Mouse (Mus musculus) adrenal gland, adult (tissue): ENCODE data around the gene Nlgn2.
A peak's percentile ranks its signal among the peaks of the same experiment; 100 is the strongest.

Experiments
- DNase-seq, 2 experiments: peaks; one replicate each; pipeline ENCODE4 v3.0.0; 2022 to 2023; ENCODE audit warnings: low spot score in 1 of 2; ENCODE audit not compliant: inconsistent age in 2 of 2

The Nlgn2 gene

GRCm38 (mm10) chr11:69837604-69837951 lies at the start of gene Nlgn2:
Gene Nlgn2 (minus strand): TSS chr11:69837784.
- DNase-seq, result no peak

DNA sequence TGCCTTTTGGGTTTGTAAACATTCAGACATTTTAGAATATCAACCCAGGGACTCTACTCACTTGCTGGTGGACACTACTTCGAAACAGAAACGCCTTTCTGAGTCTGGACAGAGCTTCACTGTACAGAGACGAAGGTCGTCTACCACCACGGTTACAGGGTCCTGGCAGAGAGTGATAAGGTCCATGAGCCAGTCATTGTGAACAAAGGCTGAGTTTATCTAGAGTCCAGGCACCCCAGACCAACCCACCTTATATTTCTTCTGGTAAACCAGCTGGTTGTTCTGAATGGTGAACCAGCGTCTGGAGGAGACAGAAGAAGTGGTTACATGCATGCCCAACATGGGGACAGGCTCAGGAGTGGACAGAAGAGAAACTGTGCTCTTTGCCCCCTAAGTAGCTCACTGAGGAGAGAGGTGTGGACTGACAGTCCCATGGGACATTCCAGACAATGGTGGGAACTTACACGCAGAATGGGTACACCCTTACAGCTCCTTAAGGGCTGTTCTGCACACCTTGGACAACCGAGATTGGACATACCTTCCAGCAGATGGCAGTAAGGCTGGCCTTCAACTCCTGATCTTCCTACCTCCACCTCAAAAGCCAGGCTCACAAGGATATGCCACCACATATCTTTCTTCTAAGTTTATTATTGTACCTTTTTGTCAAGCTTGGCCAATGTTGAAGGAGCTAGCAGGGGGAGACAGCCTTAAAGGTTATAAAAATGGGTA lies 49.5 kb upstream of the Nlgn2 start:
- peak in 1 of 2 experiments; percentile 28 for DNase-seq

- DNase-seq, result no peak
These were observed 47.1 kb upstream of the Nlgn2 start for GRCm38 (mm10) chr11:69884663-69885062.

DNA sequence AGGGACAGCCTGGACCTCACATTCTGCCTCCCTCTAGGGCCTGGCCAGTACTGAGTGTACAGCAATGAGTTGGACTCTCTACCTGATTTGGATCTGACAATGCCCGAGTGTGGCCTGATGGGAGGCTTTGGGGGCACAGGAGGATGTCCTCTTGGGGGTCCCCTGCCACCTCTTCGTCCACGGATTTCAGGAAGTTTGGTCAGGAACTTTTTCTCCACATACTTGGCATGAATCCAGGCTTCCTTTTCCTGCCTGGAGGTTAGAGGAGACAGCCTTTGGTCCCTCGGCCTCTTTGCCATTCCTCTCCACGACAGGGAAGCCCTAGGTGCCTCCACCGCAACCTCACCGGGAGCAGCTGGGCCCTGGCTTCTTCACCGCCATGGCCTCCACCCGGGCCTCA lies 46.7 kb upstream of the Nlgn2 start:
- DNase-seq, result peak; percentile 20 to 62

DNA sequence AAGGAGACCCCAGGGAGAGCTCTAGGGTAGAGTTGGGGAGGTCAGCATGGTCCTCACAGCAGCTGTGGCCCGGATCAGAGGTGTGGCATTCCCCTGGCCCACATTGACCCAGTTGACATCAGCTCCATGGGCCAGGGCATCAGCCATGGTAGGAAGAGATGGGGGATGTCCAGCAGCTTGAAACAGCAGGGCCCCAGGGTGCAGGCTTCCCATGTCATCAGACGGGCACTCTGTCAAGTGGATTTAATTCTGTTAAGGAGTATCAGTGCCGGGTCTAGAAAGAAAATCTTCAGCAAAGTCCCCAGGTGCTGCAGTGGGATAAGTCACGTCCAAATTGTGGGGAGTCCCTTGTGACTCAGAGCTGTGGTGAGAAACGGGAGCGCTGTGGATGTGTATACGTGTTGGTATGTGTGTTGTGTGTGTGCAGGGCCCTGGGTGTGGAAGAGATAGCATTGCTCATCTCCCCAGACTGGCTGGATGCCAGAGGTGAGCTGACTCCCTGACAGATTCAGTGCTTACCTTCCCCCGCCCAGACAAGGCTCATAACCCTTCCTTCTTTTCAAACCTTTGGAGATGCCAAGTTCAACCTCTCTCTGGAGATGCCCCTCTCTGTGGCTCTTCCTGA lies 46.1 kb upstream of the Nlgn2 start:
- peak; percentile 29 to 42 for DNase-seq

DNA sequence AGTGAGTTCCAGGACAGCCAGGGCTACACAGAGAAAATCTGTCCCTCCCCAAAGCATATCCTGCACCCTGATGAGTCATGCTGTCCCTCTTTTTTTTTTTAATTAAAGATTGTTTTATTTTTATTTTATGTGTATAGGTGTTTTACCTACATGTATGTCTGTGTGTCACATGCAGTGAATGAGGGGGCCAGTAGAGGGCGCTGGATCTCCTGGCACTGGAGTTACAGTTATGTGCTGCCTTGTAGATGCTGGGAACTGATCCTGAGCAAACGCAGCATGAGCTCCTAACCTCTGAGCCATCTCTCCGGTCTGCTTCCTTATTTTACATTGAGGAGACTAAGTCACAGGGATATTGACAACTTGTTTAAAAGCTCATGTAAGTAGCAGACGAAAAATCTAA lies 45.5 kb upstream of the Nlgn2 start:
- peak; percentile 24 to 62 for DNase-seq

DNA sequence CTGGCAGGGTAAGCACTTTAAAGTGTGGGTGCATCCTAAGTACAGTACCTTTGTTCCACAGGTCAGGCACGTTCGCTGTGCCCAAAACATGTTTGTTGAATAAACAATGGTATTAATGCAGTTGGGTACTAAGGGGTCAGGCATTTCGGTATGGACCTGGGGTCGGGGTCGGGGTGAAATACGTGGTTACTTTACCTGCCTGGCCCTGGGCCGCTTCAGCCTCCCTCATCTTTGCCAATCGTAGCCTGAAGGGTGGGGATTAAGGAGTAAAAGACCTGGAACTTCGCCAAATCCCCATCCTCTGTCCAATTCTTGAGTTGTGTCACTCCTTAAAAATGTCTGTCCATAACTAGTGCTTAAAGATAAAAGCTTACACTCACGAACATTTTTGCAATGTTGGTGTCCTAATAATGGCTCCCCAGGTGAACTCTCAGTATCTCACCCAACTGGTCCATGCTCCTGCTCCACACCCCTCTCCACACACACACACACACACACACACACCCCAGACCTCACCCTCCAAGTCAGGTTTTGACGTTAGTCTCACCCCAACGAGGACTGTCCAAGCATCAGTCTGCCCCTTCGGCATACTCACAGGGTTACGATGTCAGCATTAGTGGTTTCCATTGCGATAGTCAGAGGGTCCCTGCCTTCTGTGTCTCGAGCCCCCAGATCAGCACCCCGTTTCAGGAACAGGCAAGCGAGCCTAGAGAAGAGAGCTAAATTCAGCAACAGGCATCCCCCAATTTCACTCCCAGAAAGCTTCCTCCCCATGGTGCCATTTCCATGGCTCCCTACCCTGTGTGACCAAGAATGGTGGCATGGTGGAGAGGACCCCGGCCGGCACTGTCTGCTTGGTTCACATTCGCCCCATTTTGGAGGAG lies 44.4 kb upstream of the Nlgn2 start:
- peak; percentile 19 to 39 for DNase-seq

- peak; percentile 95 to 97 for DNase-seq
These were observed 43.4 kb upstream of the Nlgn2 start, which contains the start of gene Kctd11 for GRCm38 (mm10) chr11:69880853-69881603. Gene Kctd11 (minus strand): TSS chr11:69881406.

GRCm38 (mm10) chr11:69880506-69880852 lies 42.9 kb upstream of the Nlgn2 start:
- DNase-seq, result no peak

GRCm38 (mm10) chr11:69879711-69880110 lies 42.1 kb upstream of the Nlgn2 start:
- DNase-seq, result peak in 1 of 2 experiments; percentile 35

DNA sequence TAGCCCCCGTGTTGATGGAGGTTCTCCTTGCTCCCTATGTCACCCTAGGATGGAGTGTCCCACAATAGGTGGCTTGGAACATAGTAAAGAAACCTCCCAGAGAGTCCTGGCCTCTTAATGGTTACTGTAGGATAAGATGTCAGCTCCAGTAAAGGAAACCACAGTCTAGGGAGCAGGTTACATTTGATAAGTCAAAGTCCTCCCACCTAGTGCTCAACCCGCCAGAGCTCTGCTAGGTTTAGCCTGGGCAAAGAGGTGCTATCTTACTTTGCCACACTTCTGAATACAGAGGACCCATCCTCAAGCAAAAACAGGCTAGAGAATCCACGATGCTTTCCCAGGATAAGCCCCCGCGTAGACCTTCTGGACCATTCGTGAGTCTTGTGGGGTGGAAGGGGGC lies 41.4 kb upstream of the Nlgn2 start:
- DNase-seq, result no peak

- DNase-seq, result no peak
These were observed 40.8 kb upstream of the Nlgn2 start for GRCm38 (mm10) chr11:69878399-69878798.

GRCm38 (mm10) chr11:69877878-69878277 lies 40.3 kb upstream of the Nlgn2 start, which contains the start of gene Tmem95:
Gene Tmem95 (minus strand): TSS chr11:69878018.
- DNase-seq, result no peak

- peak; percentile 85 to 94 for DNase-seq
These were observed 39.3 kb upstream of the Nlgn2 start for GRCm38 (mm10) chr11:69876867-69877266.

DNA sequence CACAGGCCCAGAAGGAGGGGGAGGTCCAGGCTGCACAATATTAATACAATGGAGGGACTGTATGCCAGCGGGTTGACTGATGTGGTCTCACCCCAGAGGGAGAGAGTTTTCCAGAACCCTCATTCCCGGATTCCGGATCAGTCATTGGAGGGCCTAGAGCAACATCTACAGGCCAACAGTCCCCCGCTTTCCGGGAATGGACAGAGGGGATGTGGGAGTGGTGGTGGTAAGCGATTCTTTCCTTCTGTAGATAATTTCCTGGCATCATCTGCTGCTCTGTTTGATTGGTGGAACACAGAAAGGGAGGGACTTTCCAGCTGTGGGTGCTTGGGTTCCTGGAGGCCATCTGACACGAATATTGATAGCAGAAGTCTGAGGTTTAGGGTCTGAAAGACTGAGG lies 38.6 kb upstream of the Nlgn2 start:
- peak in 1 of 2 experiments; percentile 60 for DNase-seq

DNA sequence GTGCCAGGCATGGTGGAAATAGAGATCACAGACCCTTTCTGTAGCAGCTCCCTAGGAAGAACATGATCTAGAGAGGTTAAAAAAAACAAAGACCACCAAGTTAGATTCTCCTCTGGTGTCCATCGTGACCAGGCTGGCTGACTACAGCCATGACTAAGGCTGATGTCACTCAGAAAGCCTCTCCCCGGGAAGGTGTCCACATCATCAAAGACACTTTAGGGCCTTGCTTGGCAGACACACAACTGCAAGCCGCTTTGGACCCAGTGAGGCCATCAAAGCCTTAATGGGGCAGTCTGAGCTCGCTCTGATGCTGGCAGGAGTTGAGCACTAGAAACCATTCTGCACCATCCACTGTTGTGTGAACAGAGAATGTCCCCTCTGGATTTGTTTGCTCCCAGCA lies 34.9 kb upstream of the Nlgn2 start:
- DNase-seq, result peak; percentile 49 to 70

GRCm38 (mm10) chr11:69871822-69872221 lies 34.2 kb upstream of the Nlgn2 start:
- no peak for DNase-seq

- no peak for DNase-seq
These were observed 32.9 kb upstream of the Nlgn2 start for GRCm38 (mm10) chr11:69870289-69871069.

GRCm38 (mm10) chr11:69867335-69867734 lies 29.8 kb upstream of the Nlgn2 start:
- DNase-seq, result no peak

DNA sequence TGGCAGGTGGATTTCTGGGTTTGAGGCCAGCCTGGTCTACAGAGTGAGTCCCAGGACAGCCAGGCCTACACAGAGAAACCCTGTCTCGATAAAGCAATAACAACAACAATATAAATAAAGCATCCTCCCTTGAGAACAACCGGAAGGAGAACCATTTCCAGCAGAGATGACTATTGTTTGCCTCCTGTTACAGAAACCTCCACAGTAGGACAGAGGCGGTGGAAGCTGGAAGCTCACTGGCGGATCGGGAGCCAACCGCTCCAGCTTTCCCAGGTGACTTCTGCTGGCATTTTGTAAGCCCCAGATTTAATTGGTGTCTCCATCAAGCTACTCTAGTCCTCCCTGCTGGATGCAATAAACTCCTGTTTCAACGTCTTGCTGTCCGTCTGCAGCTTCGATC lies 28.0 kb upstream of the Nlgn2 start:
- DNase-seq, result no peak
